Mouse (Mus musculus): Measurements from ENCODE around the gene Gm11992.

DNA sequence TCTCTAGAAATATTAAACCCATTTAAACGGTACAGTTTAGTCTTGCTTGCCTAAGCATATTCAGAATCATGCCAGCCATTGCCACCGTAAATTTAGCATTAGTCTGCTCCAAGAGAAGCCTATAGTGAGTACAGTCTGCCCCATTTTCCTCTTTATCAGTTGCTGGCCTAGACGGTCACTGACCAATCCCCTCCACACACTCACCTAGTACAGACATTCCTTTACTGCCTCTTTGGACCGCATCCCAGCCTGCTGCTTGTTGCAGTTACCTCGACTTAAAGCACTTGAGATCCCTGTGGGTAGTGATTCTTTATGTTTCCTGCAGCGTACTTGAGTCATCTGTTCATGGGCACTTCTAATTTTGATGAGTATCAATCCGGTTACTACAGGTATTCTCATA, 23.6 kb upstream of the Gm11992 start:
- TF ChIP-seq CTCF (IDR thresholded peaks at IDR 0.05; ENCODE audit: low read depth) (no peak), EP300 (IDR thresholded peaks at IDR 0.05; ENCODE audit: low read depth) (no peak)
